Mouse (Mus musculus) adrenal gland (tissue): ENCODE measurements around the gene Gm10570.

ENCODE experiments used
- intact Hi-C: fragments of 180-260 bp; cut with DNase I; formaldehyde crosslinking; loops from one replicate; pipeline ENCODE4 v1.15.1; 2025
- long read RNA-seq, 2 experiments: library from polyadenylated mRNA; unstranded; transcript quantifications; one replicate each; pipeline ENCODE4 v2.0.0; 2020; ENCODE audit warnings: borderline replicate concordance in 1 of 2; ENCODE audit not compliant: insufficient replicate concordance in 1 of 2

Gm10570 gene
- long read RNA-seq, experiment 1: 0 reads
- long read RNA-seq, experiment 2: 0 reads

DNA sequence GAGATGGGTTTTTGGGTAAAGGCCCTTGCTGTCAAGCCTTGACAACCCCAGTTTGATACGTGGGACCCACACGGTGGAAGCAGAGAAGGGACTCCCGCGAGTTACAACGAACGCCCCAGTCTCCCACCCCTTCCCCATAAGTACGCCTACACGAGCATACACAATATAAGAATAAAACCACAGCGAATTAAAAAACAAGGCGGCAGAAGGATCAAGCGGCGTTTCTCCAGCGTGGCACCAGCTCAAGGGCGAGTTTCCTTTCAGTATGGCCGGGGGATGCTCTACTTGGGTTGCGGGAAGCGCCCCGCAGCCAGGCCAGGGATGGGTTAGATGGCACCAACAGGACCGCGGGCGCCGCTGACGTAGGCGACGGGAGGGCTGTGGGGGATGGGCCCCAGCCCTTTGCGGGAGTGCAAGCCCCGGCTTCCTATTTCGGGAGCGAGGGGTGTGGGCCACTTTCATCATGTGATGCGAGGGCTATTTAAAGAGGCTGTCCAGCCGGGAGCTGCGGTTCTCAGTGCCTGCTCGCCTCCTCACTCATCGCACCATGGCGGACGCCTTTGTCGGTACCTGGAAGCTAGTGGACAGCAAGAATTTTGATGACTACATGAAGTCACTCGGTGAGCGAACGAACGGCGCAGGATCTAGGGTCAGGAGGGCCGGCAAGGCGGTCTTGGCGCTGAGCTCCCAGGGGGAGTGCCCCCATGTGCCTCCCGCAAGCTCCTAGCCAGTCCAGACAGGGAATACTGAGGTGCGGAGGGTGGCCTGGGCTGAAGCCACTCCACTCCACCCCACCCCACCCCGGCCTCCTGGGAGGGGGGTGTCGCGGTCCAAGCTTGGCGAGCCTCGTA is at the start of gene Gm10570, which contains the start of gene Fabp3:
Gene Gm10570 (minus strand): TSS at position 444 of the 851 bp plus-strand sequence.
Gene Fabp3 (plus strand): TSS at position 365 of the 851 bp plus-strand sequence.
- intact Hi-C loops: no loop called here

GRCm38 (mm10) chr4:130357946-130358345 is 49.5 kb upstream of the Gm10570 start:
- intact Hi-C loops: no loop called here

DNA sequence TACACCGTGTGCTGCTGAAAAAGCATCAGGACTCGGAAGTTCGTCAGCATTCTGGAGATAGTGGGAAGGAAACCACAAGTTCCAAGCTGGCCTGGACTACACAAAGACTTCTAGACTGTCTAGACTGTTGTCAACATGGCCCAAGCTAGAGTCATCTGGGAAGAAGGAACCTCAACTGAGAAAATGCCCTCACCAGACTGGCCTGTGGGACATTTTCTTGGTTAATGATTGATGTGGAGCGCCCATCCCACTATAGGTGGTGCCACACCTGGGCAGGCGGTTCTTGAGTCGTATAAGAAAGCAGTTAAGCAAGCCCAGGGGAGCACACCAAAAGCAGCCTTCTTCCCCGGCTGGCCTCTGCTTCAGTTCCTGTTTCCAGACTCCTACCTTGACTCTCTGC is 44.1 kb upstream of the Gm10570 start:
- intact Hi-C loops: no loop called here

- intact Hi-C loops: no loop called here
Observed at GRCm38 (mm10) chr4:130350690-130351422, 42.4 kb upstream of the Gm10570 start.

GRCm38 (mm10) chr4:130349666-130350065 is 41.2 kb upstream of the Gm10570 start:
- intact Hi-C loops: no loop called here

- intact Hi-C loops: loop anchor here (2.0 kb wide), 1 partner anchor 193 kb away; no protein-coding TSS in a partner anchor
Observed at GRCm38 (mm10) chr4:130341691-130342090, 33.2 kb upstream of the Gm10570 start.

DNA sequence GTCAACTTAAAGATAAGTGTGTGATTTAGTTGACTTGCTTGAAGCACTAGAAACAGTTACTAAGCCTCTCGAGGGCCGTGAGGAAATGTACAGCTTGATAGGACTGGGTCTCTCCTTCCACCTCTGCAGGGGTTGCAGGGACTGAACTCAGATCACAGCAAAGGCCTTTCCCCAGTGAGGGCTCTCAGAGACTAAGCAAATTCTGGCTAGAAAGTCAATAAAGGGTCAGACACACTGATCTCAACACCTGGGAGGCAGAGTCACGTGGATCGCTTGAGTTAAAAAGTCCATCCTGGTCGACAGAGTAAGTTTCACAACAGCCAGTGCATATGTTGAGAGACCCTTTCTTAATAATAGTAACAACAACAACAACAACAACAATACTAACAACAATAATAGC is 27.4 kb upstream of the Gm10570 start:
- intact Hi-C loops: no loop called here

- intact Hi-C loops: no loop called here
Observed at GRCm38 (mm10) chr4:130327366-130327765, 18.9 kb upstream of the Gm10570 start.

DNA sequence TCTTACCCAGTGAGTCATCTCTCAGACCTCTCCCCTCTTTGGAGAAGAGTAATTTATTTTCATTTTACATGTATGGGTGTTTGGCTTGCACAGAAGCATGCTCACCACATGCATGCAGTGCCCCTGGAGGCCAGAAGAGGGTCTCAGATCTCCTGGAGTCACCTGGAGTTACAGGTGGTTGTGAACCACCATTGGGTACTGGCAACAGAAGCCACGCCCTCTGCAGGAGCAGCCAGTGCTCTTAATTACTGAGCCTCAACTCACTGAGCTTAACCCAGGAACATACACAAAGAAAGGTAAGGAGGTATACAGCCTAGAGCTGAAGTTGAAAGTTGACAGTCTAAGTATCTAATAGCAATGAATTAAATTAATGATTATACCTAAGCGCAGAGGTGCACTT is 17.0 kb upstream of the Gm10570 start:
- intact Hi-C loops: no loop called here

- intact Hi-C loops: no loop called here
Observed at GRCm38 (mm10) chr4:130323607-130324006, 15.1 kb upstream of the Gm10570 start.

DNA sequence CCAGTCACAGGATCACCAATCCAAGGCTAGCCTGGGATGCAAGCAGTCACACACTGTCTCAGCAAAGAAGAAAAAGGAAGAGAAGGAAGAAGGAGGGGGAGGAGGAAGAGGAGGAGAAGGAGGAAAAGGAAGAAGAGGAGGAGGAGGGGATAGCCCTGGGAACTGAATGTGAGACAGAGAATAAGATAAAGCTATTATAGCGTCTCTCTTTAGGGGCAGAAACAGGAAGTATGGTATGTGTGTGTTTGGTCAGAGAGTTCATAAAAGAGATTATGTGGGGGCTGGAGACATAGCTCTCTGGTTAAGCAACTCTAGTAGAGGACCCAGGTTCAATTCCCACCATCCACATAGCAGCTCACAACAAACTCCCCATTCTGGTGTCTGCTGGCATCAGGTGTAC is 14.7 kb upstream of the Gm10570 start:
- intact Hi-C loops: no loop called here

DNA sequence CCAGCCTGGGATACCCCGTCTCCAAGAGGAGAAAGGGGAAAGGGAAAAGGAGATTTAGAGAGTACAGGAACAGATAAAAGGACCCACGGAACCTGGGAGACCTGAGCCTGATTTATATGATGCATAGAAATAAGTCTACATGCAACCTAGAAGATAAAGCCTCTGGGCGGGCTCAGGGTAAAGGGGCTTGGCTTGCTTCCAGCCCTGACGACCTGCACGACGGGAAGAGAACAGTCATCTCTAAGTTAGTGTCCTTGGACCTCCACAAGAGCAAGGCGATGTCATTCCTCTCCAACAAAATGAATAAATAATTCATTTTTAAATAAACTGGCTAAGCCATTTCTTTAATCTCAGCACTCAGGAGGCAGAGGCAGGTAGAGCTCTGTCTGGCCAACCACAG is 14.1 kb upstream of the Gm10570 start:
- intact Hi-C loops: no loop called here

DNA sequence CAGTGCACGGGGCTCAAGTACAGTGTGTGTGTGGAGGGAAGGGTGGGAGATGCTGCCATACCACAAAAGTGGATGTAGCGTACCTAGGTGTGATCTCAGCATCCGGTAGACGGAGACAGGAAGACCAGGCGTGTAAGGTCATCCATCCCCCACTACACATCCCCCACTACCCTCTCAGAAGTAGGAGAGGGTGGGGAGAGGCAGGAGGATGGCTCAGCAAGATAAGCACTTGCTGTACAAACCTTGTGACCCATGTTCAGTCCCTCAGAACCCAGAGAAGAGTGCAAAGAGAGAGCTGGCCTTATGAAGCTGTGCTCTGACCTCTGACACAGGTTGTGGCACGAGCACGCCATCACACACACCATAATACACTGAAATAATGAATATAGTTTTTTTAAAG is 13.2 kb upstream of the Gm10570 start:
- intact Hi-C loops: no loop called here

GRCm38 (mm10) chr4:130319564-130319963 is 11.1 kb upstream of the Gm10570 start:
- intact Hi-C loops: no loop called here

GRCm38 (mm10) chr4:130318122-130318521 is 9.6 kb upstream of the Gm10570 start:
- intact Hi-C loops: no loop called here

DNA sequence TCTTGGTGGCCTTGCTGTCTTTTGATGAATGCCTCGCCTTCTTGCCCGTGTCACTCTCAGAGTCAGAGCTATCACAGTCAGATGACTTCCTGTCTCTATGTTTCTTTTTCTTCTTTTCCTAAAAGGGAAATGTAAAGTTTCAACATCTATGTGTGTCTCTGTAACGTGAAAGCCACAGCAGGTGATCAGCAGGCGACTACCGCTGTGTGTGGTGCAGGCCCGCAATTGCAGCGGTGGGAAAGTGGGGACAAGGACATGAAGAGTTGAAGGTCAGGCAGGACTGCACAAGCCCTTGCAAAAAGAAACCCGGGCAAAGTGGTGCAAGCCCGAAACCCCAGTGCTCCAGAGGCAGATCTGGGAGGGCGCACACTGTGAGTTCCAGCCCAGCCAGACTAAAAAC is 8.2 kb upstream of the Gm10570 start:
- intact Hi-C loops: no loop called here

- intact Hi-C loops: no loop called here
Observed at GRCm38 (mm10) chr4:130315771-130316527, 7.5 kb upstream of the Gm10570 start.

GRCm38 (mm10) chr4:130313552-130313951 is 5.1 kb upstream of the Gm10570 start:
- intact Hi-C loops: no loop called here

DNA sequence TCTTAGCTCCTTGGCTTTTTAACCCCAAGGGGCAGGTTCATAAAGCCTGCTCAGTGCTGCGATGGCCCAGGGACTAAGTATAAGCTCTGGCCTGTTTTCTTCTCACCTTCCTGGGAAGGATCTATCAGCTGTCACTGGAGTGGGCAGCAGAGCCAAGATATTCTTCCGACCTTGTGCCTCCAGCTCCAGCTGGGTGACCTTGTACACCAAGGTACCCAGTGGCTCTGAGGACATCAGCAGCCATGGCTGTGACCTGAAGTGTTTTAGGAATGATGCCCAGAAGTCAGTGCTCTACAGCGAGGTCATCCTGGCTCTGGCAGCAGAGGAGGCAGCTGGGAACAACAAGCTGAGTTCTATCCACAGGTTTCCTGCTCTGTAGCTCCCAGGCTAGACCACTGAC is 4.1 kb upstream of the Gm10570 start:
- intact Hi-C loops: no loop called here

GRCm38 (mm10) chr4:130309254-130309653 is 780 bp upstream of the Gm10570 start:
- intact Hi-C loops: no loop called here

- intact Hi-C loops: no loop called here
Observed at GRCm38 (mm10) chr4:130307851-130308230, 633 bp downstream of the Gm10570 start.
